Mouse (Mus musculus): Measurements from ENCODE around the gene Lipa. TPM values are rescaled to one million over a fixed set of nuclear protein-coding genes. Genes with fewer than 3 reads are reported as not detected.
A peak's percentile ranks its signal among the peaks of the same experiment; 100 is the strongest.

Gene Lipa
- total RNA-seq, 2 experiments from 2014 or later, result 26.9 to 28.6 TPM

GRCm38 (mm10) chr19:34474228-34474990, 52.9 kb downstream of the Lipa start:
- peak in 1 of 2 experiments; percentile 11 for DNase-seq
- intact Hi-C loops (cut with DNase I), result loop anchor here (5.0 kb wide), 1 partner anchor 37 kb away; no protein-coding TSS in a partner anchor

GRCm38 (mm10) chr19:34471703-34472102, 55.6 kb downstream of the Lipa start:
- intact Hi-C loops (cut with DNase I), result loop anchor here (5.0 kb wide), 1 partner anchor 34 kb away; no protein-coding TSS in a partner anchor
- no peak for DNase-seq

- intact Hi-C loops (cut with DNase I), result no loop called here
- no peak for DNase-seq
Measured at GRCm38 (mm10) chr19:34468794-34469193, 58.5 kb downstream of the Lipa start.

GRCm38 (mm10) chr19:34468216-34468615, 59.1 kb downstream of the Lipa start:
- intact Hi-C loops (cut with DNase I), result no loop called here
- DNase-seq, result no peak

GRCm38 (mm10) chr19:34464453-34464852, 62.8 kb downstream of the Lipa start:
- intact Hi-C loops (cut with DNase I), result no loop called here
- DNase-seq, result no peak

- no peak for DNase-seq
- intact Hi-C loops (cut with DNase I), result no loop called here
Measured at GRCm38 (mm10) chr19:34461451-34462019, 65.7 kb downstream of the Lipa start.

- intact Hi-C loops (cut with DNase I), result no loop called here
- no peak for DNase-seq
Measured at GRCm38 (mm10) chr19:34450784-34451370, 76.4 kb downstream of the Lipa start.

- no peak for DNase-seq
- intact Hi-C loops (cut with DNase I), result no loop called here
Measured at GRCm38 (mm10) chr19:34448851-34449250, 78.4 kb downstream of the Lipa start.

GRCm38 (mm10) chr19:34445410-34446012, 81.8 kb downstream of the Lipa start:
- DNase-seq, result peak in 1 of 2 experiments; percentile 37
- intact Hi-C loops (cut with DNase I), result no loop called here

GRCm38 (mm10) chr19:34444785-34445184, 82.5 kb downstream of the Lipa start:
- intact Hi-C loops (cut with DNase I), result no loop called here
- DNase-seq, result no peak

Other genes starting within 250 kb of the Lipa start
- gene Fas, start 236.8 kb downstream of the Lipa start, total RNA-seq (2021), result 10 to 100 TPM; 14.5 to 16.7 TPM
- gene Ch25h, start 52.3 kb downstream of the Lipa start, total RNA-seq (2021), result under 1 TPM in 1 of 2 experiments, not detected in 1; 0.27 TPM
- gene Ifit2, start 23.2 kb upstream of the Lipa start, total RNA-seq (2021), result 1 to 10 TPM; 3.3 to 3.5 TPM
- gene Ifit3, start 56.1 kb upstream of the Lipa start, total RNA-seq (2021), result 1 to 10 TPM; 1.2 to 1.3 TPM
- under 1 TPM; 0.88 to 1.00 TPM for gene Ifit1bl1, start 74.5 kb upstream of the Lipa start, total RNA-seq (2021)
- under 1 TPM; 0.50 to 0.56 TPM for gene Ifit3b, start 80.5 kb upstream of the Lipa start, total RNA-seq (2021)
- gene Ifit1bl2, start 113.3 kb upstream of the Lipa start, total RNA-seq (2021), result under 1 TPM; 0.53 to 0.59 TPM
- gene Ifit1, start 113.4 kb upstream of the Lipa start, total RNA-seq (2021), result under 1 TPM; 0.33 to 0.85 TPM
- gene Slc16a12, start 219.8 kb upstream of the Lipa start, total RNA-seq (2021), result 1 to 10 TPM; 2.8 to 4.2 TPM